In genomic region chr1:72254545-72255061, GRCm38 (mm10) we compare ENCODE assay signal across 8 mouse cellular contexts. TPM values are rescaled to one million over a fixed set of nuclear protein-coding genes. Genes with fewer than 3 reads are reported as not detected.
DNase-seq lines count a peak whose midpoint lies in the region; ATAC-seq and TF ChIP-seq lines count a peak whose summit lies in the region.

No protein-coding gene starts in this region.

- under 1% methylated on average over 35 of the region's 35 CpGs for WGBS in heart, embryonic 15.5 days
- WGBS in liver, embryonic 14.5 days (ENCODE audit: insufficient replicate concordance), result under 1% methylated on average over 35 of the region's 35 CpGs
- WGBS in neural tube, embryonic 11.5 days, result under 1% methylated on average over 35 of the region's 35 CpGs
- WGBS in stomach, postnatal 0 days, result 1% methylated on average over 35 of the region's 35 CpGs

- peak overlapping the region; percentile 53 for H3K4me3 ChIP-seq in brown adipose tissue, adult 24 weeks (ENCODE audit: insufficient read depth, low read depth, low read length)
- H3K4me3 ChIP-seq in heart, embryonic 15.5 days, result peak overlapping the region; percentile 53
- peak overlapping the region; percentile 48 to 66 for H3K4me3 ChIP-seq in liver, embryonic 14.5 days (ENCODE audit: insufficient read depth in 1 of 2, low read depth in 2 of 2, low read length in 2 of 2)
- peak overlapping the region; percentile 29 for H3K4me3 ChIP-seq in neural tube, embryonic 11.5 days (ENCODE audit: low read depth, low read length)
- peak overlapping the region; percentile 42 for H3K4me3 ChIP-seq in stomach, postnatal 0 days (ENCODE audit: low read depth, low read length)

- peak; percentile 32; the same call in 1 of the 2 replicates for TF ChIP-seq CTCF in liver, embryonic 14.5 days (IDR thresholded peaks at IDR 0.05; ENCODE audit: low read depth)
- peak; percentile 43 for TF ChIP-seq CTCF in stomach, postnatal 0 days (IDR thresholded peaks at IDR 0.05; ENCODE audit: low read depth)

- no peak for TF ChIP-seq EP300 in liver, embryonic 14.5 days (IDR thresholded peaks at IDR 0.05; ENCODE audit: low read depth)
- TF ChIP-seq EP300 in stomach, postnatal 0 days (optimal IDR thresholded peaks at IDR 0.05), result no peak

- peak overlapping the region; percentile 68 for H3K9ac ChIP-seq in heart, embryonic 15.5 days
- peak overlapping the region; percentile 66 for H3K9ac ChIP-seq in liver, embryonic 14.5 days (replicated peaks)
- peak overlapping the region; percentile 70 for H3K9ac ChIP-seq in neural tube, embryonic 11.5 days (ENCODE audit: low read length)
- peak overlapping the region; percentile 71 for H3K9ac ChIP-seq in stomach, postnatal 0 days (ENCODE audit: low read length)

- H3K9me3 ChIP-seq in heart, embryonic 15.5 days (replicated peaks), result no peaks in the 10 kb centered on the region
- H3K9me3 ChIP-seq in liver, embryonic 14.5 days (ENCODE audit: control insufficient read depth, low read length), result no peaks in the 10 kb centered on the region
- H3K9me3 ChIP-seq in neural tube, embryonic 11.5 days (ENCODE audit: control insufficient read depth, low read length), result no peaks in the 10 kb centered on the region
- no peaks in the 10 kb centered on the region for H3K9me3 ChIP-seq in stomach, postnatal 0 days (ENCODE audit: control insufficient read depth, low read length)

- peaks cover 6% of the 10 kb centered on the region; the same call in 1 of the 2 replicates for H3K4me1 ChIP-seq in brown adipose tissue, adult 24 weeks (ENCODE audit: control insufficient read depth, insufficient read depth, insufficient read length, low read length)
- peaks cover 15% of the 10 kb centered on the region for H3K4me1 ChIP-seq in heart, embryonic 15.5 days (replicated peaks)
- peaks cover 0 to 10% of the 10 kb centered on the region in 2 experiments; a peak in 2 of 4 replicates for H3K4me1 ChIP-seq in liver, embryonic 14.5 days (replicated peaks; ENCODE audit: control insufficient read depth in 2 of 2, insufficient read depth in 2 of 2, low read length in 1 of 2)
- H3K4me1 ChIP-seq in neural tube, embryonic 11.5 days (ENCODE audit: control insufficient read depth, insufficient read depth, low read length), result no peaks in the 10 kb centered on the region; the same call in 1 of the 2 replicates
- H3K4me1 ChIP-seq in stomach, postnatal 0 days (replicated peaks; ENCODE audit: control insufficient read depth, insufficient read depth), result 0 out of 2 replicates have a peak, but pooled peaks cover 4% of the 10 kb centered on the region

- H3K36me3 ChIP-seq in heart, embryonic 15.5 days, result no peaks in the 10 kb centered on the region
- H3K36me3 ChIP-seq in liver, embryonic 14.5 days (replicated peaks; ENCODE audit: control insufficient read depth, insufficient read depth, low read depth), result no peaks in the 10 kb centered on the region
- no peaks in the 10 kb centered on the region for H3K36me3 ChIP-seq in neural tube, embryonic 11.5 days (ENCODE audit: control insufficient read depth, insufficient read depth, low read length)
- H3K36me3 ChIP-seq in stomach, postnatal 0 days (ENCODE audit: control insufficient read depth, insufficient read depth, low read length), result no peaks in the 10 kb centered on the region

- peak; percentile 91 for DNase-seq in CD4-positive, CD25-positive, alpha-beta regulatory T cell, adult 2 months (ENCODE audit: low read depth, low spot score)
- peak; percentile 44 for DNase-seq in fibroblast of lung, adult 2 months (ENCODE audit: low read depth)
- DNase-seq in kidney, postnatal 25 days, result peak; percentile 91 to 93
- peak; percentile 71 to 78 (median 74) for DNase-seq in liver, embryonic 14.5 days (ENCODE audit: low read depth in 3 of 3, low spot score in 3 of 3)
- peak; percentile 96 for DNase-seq in neural tube, embryonic 11.5 days (ENCODE audit: low spot score)
- DNase-seq in stomach, postnatal 0 days (ENCODE audit: low spot score), result peak; percentile 92

- ATAC-seq in heart, embryonic 15.5 days (replicated peaks; ENCODE audit: insufficient number of reproducible peaks, insufficient read depth, low FRiP score, low read depth), result peak; percentile 88
- ATAC-seq in liver, embryonic 14.5 days (ENCODE audit: insufficient read depth), result peak; percentile 76
- peak; percentile 91 for ATAC-seq in neural tube, embryonic 11.5 days (ENCODE audit: insufficient read depth, low FRiP score, low TSS enrichment)
- ATAC-seq in stomach, postnatal 0 days (ENCODE audit: low FRiP score, low TSS enrichment), result peak; percentile 89

- peak overlapping the region; percentile 75 for H3K4me2 ChIP-seq in heart, embryonic 15.5 days
- peak overlapping the region; percentile 65 for H3K4me2 ChIP-seq in liver, embryonic 14.5 days (ENCODE audit: low read depth)
- H3K4me2 ChIP-seq in neural tube, embryonic 11.5 days (ENCODE audit: low read depth), result peak overlapping the region; percentile 37
- peak overlapping the region; percentile 59 for H3K4me2 ChIP-seq in stomach, postnatal 0 days (replicated peaks; ENCODE audit: low read depth)

- H3K27me3 ChIP-seq in heart, embryonic 15.5 days, result no peaks in the 10 kb centered on the region
- no peaks in the 10 kb centered on the region for H3K27me3 ChIP-seq in liver, embryonic 14.5 days (ENCODE audit: control insufficient read depth, insufficient read depth, low read length)
- H3K27me3 ChIP-seq in neural tube, embryonic 11.5 days (ENCODE audit: control insufficient read depth, insufficient read depth, low read length), result no peaks in the 10 kb centered on the region
- no peaks in the 10 kb centered on the region for H3K27me3 ChIP-seq in stomach, postnatal 0 days (ENCODE audit: control insufficient read depth, insufficient read depth, low read length)

- H3K27ac ChIP-seq in brown adipose tissue, adult 24 weeks (replicated peaks; ENCODE audit: low read depth, low read length), result peak overlapping the region; percentile 37
- peak overlapping the region; percentile 93 for H3K27ac ChIP-seq in heart, embryonic 15.5 days
- peak overlapping the region; percentile 80 for H3K27ac ChIP-seq in liver, embryonic 14.5 days
- H3K27ac ChIP-seq in neural tube, embryonic 11.5 days (ENCODE audit: low read depth, low read length), result peak overlapping the region; percentile 90
- H3K27ac ChIP-seq in stomach, postnatal 0 days (replicated peaks), result peak overlapping the region; percentile 93

RNA-seq across cellular contexts. Expression of gene Pecr, which starts 29.5 kb away (rescaled TPM):
- 37.3 and 39.8 TPM in 2 replicates for polyA plus RNA-seq in brown adipose tissue, adult 24 weeks (2012; ENCODE audit: insufficient read depth, insufficient read length, missing spikeins)
- 21.7 and 23.3 TPM in 2 replicates for polyA plus RNA-seq in heart, embryonic 15.5 days (2015; fragmentation: Nextera tagmentation; extraction: Ambion mirVana)
- 17.7 and 23.1 TPM in 2 replicates for polyA plus RNA-seq in liver, embryonic 14.5 days (2012; rRNA removed)
- 40.2 and 48.1 TPM in 2 replicates for polyA plus RNA-seq in liver, embryonic 14.5 days (2014; fragmentation: Nextera tagmentation; extraction: Ambion mirVana)
- polyA plus RNA-seq in neural tube, embryonic 11.5 days (2014; fragmentation: Nextera tagmentation; extraction: Ambion mirVana), result 14.0 and 17.3 TPM in 2 replicates
- polyA plus RNA-seq in stomach, postnatal 0 days (2015; fragmentation: Nextera tagmentation; extraction: Ambion mirVana), result 44.0 and 44.8 TPM in 2 replicates

RNA-seq across cellular contexts. Expression of gene Tmem169, which starts 29.6 kb away (rescaled TPM):
- polyA plus RNA-seq in brown adipose tissue, adult 24 weeks (2012; ENCODE audit: insufficient read depth, insufficient read length, missing spikeins), result not detected in 2 replicates
- polyA plus RNA-seq in heart, embryonic 15.5 days (2015; fragmentation: Nextera tagmentation; extraction: Ambion mirVana), result 0.68 and 3.1 TPM in 2 replicates
- polyA plus RNA-seq in liver, embryonic 14.5 days (2012; rRNA removed), result 0.39 and 0.50 TPM in 2 replicates
- polyA plus RNA-seq in liver, embryonic 14.5 days (2014; fragmentation: Nextera tagmentation; extraction: Ambion mirVana), result 0.67 and 0.81 TPM in 2 replicates
- polyA plus RNA-seq in neural tube, embryonic 11.5 days (2014; fragmentation: Nextera tagmentation; extraction: Ambion mirVana), result 17.8 and 22.6 TPM in 2 replicates
- 0.69 and 0.87 TPM in 2 replicates for polyA plus RNA-seq in stomach, postnatal 0 days (2015; fragmentation: Nextera tagmentation; extraction: Ambion mirVana)

RNA-seq across cellular contexts. Expression of gene Mreg, which starts 42.5 kb away (rescaled TPM):
- polyA plus RNA-seq in brown adipose tissue, adult 24 weeks (2012; ENCODE audit: insufficient read depth, insufficient read length, missing spikeins), result 3.6 and 6.4 TPM in 2 replicates
- polyA plus RNA-seq in heart, embryonic 15.5 days (2015; fragmentation: Nextera tagmentation; extraction: Ambion mirVana), result 6.0 and 15.2 TPM in 2 replicates
- 1.9 and 2.9 TPM in 2 replicates for polyA plus RNA-seq in liver, embryonic 14.5 days (2012; rRNA removed)
- polyA plus RNA-seq in liver, embryonic 14.5 days (2014; fragmentation: Nextera tagmentation; extraction: Ambion mirVana), result 6.4 and 7.4 TPM in 2 replicates
- polyA plus RNA-seq in neural tube, embryonic 11.5 days (2014; fragmentation: Nextera tagmentation; extraction: Ambion mirVana), result 31.0 and 38.8 TPM in 2 replicates
- 34.6 and 37.7 TPM in 2 replicates for polyA plus RNA-seq in stomach, postnatal 0 days (2015; fragmentation: Nextera tagmentation; extraction: Ambion mirVana)

RNA-seq across cellular contexts. Expression of gene Xrcc5, which starts 52.6 kb away (rescaled TPM):
- polyA plus RNA-seq in brown adipose tissue, adult 24 weeks (2012; ENCODE audit: insufficient read depth, insufficient read length, missing spikeins), result 6.1 and 11.2 TPM in 2 replicates
- polyA plus RNA-seq in heart, embryonic 15.5 days (2015; fragmentation: Nextera tagmentation; extraction: Ambion mirVana), result 16.7 and 22.6 TPM in 2 replicates
- polyA plus RNA-seq in liver, embryonic 14.5 days (2012; rRNA removed), result 4.7 and 8.9 TPM in 2 replicates
- polyA plus RNA-seq in liver, embryonic 14.5 days (2014; fragmentation: Nextera tagmentation; extraction: Ambion mirVana), result 17.6 and 18.1 TPM in 2 replicates
- polyA plus RNA-seq in neural tube, embryonic 11.5 days (2014; fragmentation: Nextera tagmentation; extraction: Ambion mirVana), result 58.1 and 61.0 TPM in 2 replicates
- 21.1 and 23.5 TPM in 2 replicates for polyA plus RNA-seq in stomach, postnatal 0 days (2015; fragmentation: Nextera tagmentation; extraction: Ambion mirVana)

Comparison
In these comparisons a context has a peak if more than half of its experiments do, and no peak if none do; other contexts are left out.
1. Peak in every context shown above with its lines: DNase-seq, ATAC-seq, H3K4me3 ChIP-seq and H3K27ac ChIP-seq.
2. DNase-seq: peak in every context shown above with its lines; median percentile 96 in neural tube, embryonic 11.5 days; 92 in kidney, postnatal 25 days; 92 in stomach, postnatal 0 days; 91 in CD4-positive, CD25-positive, alpha-beta regulatory T cell, adult 2 months; 74 in liver, embryonic 14.5 days; 44 in fibroblast of lung, adult 2 months.
3. H3K27ac ChIP-seq: peak in every context shown above with its lines; median percentile 93 in heart, embryonic 15.5 days; 93 in stomach, postnatal 0 days; 90 in neural tube, embryonic 11.5 days; 80 in liver, embryonic 14.5 days; 37 in brown adipose tissue, adult 24 weeks.